Mouse (Mus musculus) forebrain, embryonic 15.5 days (tissue): ENCODE results near the gene Pygo2. TPM values are rescaled to one million over a fixed set of nuclear protein-coding genes. Genes with fewer than 3 reads are reported as not detected.

ENCODE experiments used
- ATAC-seq: fragments of 200-750 bp; cut with Nextera tagmentation; replicated peaks from 2 replicates; pipeline ENCODE4 v1.8.0; 2017; ENCODE audit warnings: mild to moderate bottlenecking, moderate TSS enrichment, moderate library complexity
- H3K27ac ChIP-seq: fragments of 300-500 bp; sonication (generic); replicated peaks from 2 replicates; pipeline ENCODE4 v1.5.1; 2015; ENCODE audit warnings: mild to moderate bottlenecking, inconsistent platforms
- H3K27me3 ChIP-seq: fragments of 300-500 bp; sonication (generic); 2 replicates; pipeline ENCODE4 v1.6.1; 2015; ENCODE audit warnings: inconsistent platforms
- H3K36me3 ChIP-seq: fragments of 300-500 bp; sonication (generic); 2 replicates; pipeline ENCODE4 v1.6.1; 2015; ENCODE audit warnings: mild to moderate bottlenecking, inconsistent platforms
- H3K4me1 ChIP-seq: fragments of 300-500 bp; sonication (generic); 2 replicates; pipeline ENCODE4 v1.6.1; 2015; ENCODE audit warnings: inconsistent platforms
- H3K4me2 ChIP-seq: fragments of 300-500 bp; sonication (generic); replicated peaks from 2 replicates; pipeline ENCODE4 v1.6.1; 2015; ENCODE audit warnings: mild to moderate bottlenecking, inconsistent platforms
- H3K4me3 ChIP-seq: fragments of 300-500 bp; sonication (generic); 2 replicates; pipeline ENCODE4 v1.5.1; 2015; ENCODE audit warnings: mild to moderate bottlenecking, inconsistent platforms
- H3K9ac ChIP-seq: fragments of 300-500 bp; sonication (generic); replicated peaks from 2 replicates; pipeline ENCODE4 v1.6.1; 2015; ENCODE audit warnings: mild to moderate bottlenecking, inconsistent platforms
- H3K9me3 ChIP-seq: fragments of 300-500 bp; sonication (generic); 2 replicates; pipeline ENCODE4 v1.6.1; 2016; ENCODE audit warnings: inconsistent platforms
- WGBS: fragments of 180-500 bp; shearing (Covaris S2); methylation state at CpG from one replicate; pipeline ENCODE4 v1.1.7; 2015; ENCODE audit warnings: mixed read lengths; 5-methylcytosine and 5-hydroxymethylcytosine counted together
- polyA plus RNA-seq: library from polyadenylated mRNA; unstranded; fragments of >200 nt; fragmentation: Nextera tagmentation; extraction: Ambion mirVana; gene quantifications from 2 replicates; pipeline ENCODE4 v1.2.1, GENCODE M21; 2015

The Pygo2 gene
- polyA plus RNA-seq, 1 experiment from 2014 or later: 41.5 TPM

DNA sequence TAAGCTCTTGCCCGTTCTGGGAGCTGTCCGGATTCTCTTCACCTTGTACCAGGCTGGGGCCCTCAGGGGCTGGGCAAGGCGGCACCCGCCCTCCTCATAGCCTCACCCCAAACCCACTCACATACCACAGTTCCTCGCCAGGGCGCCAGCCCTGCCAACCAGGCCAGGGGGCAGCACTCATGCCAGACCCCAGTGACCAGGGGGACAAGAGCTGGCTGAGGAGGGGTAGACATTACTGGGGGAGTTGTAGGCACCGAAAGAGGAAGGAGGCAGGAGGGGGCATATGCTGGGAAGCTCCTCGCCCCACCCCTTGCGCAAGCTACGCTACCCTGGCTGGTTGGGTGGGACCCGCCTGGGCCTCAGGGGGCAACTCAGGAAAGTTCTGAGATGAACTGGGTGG, 42.4 kb upstream of the Pygo2 start:
- no peak overlapping the region for H3K9ac ChIP-seq
- WGBS: 78% methylated on average over 11 of the region's 11 CpGs
- no peak; the same call in 1 of the 2 replicates for ATAC-seq

DNA sequence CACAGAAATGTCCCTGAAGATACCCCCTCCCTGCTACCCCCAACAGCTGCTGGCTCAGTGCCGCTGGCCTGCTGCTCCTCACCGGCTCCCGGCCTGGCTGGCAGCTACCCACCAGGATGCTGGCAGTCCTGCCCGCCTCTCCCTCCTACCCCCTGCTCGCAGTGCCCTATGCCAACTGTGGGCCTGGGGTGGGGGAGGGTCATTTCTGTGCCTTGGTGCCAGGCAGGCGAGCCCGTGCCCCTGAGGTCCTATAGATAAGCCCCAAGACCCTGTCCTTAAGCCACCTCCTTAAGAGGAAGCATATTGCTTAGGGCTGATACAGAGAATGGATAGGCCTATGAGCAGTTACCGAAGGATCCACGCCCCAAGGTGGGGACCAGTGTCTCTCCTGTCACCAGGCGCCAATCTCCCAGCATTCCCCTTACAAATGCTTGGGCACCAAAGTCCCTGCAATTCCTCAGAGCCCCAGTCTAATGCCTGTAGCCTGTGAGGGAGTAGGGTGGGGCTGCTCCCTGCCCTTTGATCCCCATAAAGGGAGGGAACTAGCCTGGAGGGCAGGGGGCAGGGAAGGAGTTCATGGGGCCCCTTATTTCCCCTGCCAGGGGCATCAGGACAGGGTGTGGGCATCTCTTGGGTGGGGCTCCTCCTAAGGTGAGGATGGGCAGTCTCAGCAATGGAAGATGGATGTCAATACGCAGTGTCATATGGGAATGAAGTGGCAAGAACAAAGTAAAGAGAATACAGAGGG, 41.7 kb upstream of the Pygo2 start:
- no peaks in the 10 kb centered on the region; the same call in 1 of the 2 replicates for H3K27me3 ChIP-seq
- H3K4me2 ChIP-seq: no peak overlapping the region
- peak; percentile 23; the same call in 1 of the 2 replicates for ATAC-seq
- no peaks in the 10 kb centered on the region for H3K9me3 ChIP-seq
- no peak overlapping the region for H3K9ac ChIP-seq
- H3K27ac ChIP-seq: no peak overlapping the region
- H3K4me3 ChIP-seq: no peak overlapping the region
- WGBS: 59% methylated on average over 11 of the region's 11 CpGs
- H3K4me1 ChIP-seq: peaks cover 41% of the 10 kb centered on the region
- no peaks in the 10 kb centered on the region for H3K36me3 ChIP-seq

More for the DNA sequence above, 42.4 kb upstream of the Pygo2 start:
- H3K27me3 ChIP-seq: no peaks in the 10 kb centered on the region; the same call in 1 of the 2 replicates
- H3K4me3 ChIP-seq: no peak overlapping the region
- H3K36me3 ChIP-seq: no peaks in the 10 kb centered on the region
- H3K4me1 ChIP-seq: peaks cover 36% of the 10 kb centered on the region
- H3K9me3 ChIP-seq: no peaks in the 10 kb centered on the region
- no peak overlapping the region for H3K27ac ChIP-seq
- H3K4me2 ChIP-seq: no peak overlapping the region

DNA sequence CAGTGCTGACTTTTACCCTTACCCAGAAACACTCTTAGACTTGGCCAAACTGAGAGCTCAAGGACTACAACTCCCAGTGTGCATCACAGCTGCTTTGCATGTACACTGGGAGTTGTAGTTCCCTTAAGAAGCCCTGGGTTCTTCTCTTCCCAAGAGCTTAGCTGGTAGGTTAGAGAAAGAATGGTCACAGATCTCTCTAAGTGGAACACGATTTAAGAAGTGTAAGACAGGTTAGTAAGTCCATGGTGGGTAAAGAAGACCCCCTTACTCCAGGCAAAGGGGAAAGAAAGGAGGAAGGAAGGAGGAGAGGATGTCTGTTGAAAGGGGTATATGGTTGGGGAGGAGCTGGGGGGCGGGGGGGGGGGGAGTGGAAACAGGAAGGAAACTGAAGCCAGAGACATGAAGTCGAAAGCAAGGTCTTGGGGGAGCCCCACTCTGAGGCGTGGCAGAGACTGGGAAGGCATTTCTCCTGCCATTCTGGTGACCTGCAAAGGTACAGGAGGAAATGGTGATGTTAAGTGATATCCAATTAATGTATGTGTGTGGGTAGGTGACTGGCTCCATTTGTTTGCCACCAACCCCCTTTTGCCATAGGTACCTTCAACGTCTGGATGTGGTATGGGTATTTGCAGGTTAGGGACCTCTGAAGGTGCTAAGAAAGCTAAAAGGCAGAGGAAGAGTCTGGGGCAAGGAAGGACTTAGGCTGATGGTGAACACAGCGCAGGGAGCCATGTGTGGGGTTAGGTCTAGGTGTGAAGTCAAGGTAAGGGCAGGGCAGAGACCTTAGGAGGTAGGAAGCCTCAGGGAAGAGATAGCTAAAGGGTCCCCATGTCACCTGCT, 40.9 kb upstream of the Pygo2 start:
- no peaks in the 10 kb centered on the region for H3K36me3 ChIP-seq
- 74% methylated on average over 5 of the region's 6 CpGs for WGBS
- H3K4me2 ChIP-seq: no peak overlapping the region
- no peak overlapping the region for H3K27ac ChIP-seq
- no peaks in the 10 kb centered on the region for H3K9me3 ChIP-seq
- H3K9ac ChIP-seq: no peak overlapping the region
- peak; percentile 47 for ATAC-seq
- no peak overlapping the region for H3K4me3 ChIP-seq
- no peaks in the 10 kb centered on the region; the same call in 1 of the 2 replicates for H3K27me3 ChIP-seq
- peaks cover 47% of the 10 kb centered on the region for H3K4me1 ChIP-seq

- ATAC-seq: no peak
- WGBS: 38% methylated on average over 5 of the region's 5 CpGs
- Histone ChIP-seq H3K4me2 (no peak overlapping the region), H3K4me1 (peaks cover 57% of the 10 kb centered on the region), H3K9me3 (no peaks in the 10 kb centered on the region), H3K36me3 (no peaks in the 10 kb centered on the region), H3K9ac (no peak overlapping the region), H3K4me3 (no peak overlapping the region), H3K27ac (no peak overlapping the region), H3K27me3 (no peaks in the 10 kb centered on the region; the same call in 1 of the 2 replicates)
Measured at GRCm38 (mm10) chr3:89390111-89390515, 39.9 kb upstream of the Pygo2 start.

- 8% methylated on average over 16 of the region's 19 CpGs for WGBS
- H3K27ac ChIP-seq: no peak overlapping the region
- H3K9ac ChIP-seq: 0 out of 2 replicates have a peak overlapping the region, but pooled peaks have one; percentile 48
- ATAC-seq: no peak
- peaks cover 64% of the 10 kb centered on the region for H3K4me1 ChIP-seq
- peaks cover 2% of the 10 kb centered on the region; the same call in 1 of the 2 replicates for H3K27me3 ChIP-seq
- no peaks in the 10 kb centered on the region for H3K9me3 ChIP-seq
- peak overlapping the region; percentile 94 for H3K4me2 ChIP-seq
- H3K36me3 ChIP-seq: no peaks in the 10 kb centered on the region
- peak overlapping the region; percentile 46 for H3K4me3 ChIP-seq
Measured at GRCm38 (mm10) chr3:89390699-89391662, 39.0 kb upstream of the Pygo2 start.

- ATAC-seq: no peak
Measured at GRCm38 (mm10) chr3:89391663-89392511, 38.1 kb upstream of the Pygo2 start.

DNA sequence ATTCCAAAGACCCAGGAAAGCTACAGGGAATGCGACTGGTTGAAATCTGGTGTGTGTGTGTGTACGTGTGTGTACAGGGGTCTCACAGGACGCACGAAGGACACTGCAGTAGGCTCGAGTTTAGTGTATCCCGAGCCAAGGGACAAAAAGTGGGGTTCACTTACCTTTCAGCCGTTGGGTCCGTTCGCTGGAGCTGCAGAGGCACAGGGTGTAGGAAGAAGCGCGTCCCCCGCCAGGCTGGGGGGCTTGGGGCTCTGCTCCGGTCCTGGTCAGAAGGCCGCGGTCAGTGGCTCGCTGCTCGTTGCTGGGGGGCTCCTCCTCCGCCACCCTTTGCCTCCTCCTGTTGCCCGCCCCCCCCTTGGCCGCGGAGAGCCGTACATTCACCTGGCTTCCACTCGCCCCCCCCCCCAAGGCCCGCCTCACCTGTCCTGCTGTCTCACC, 37.1 kb upstream of the Pygo2 start:
- H3K4me1 ChIP-seq: peaks cover 68% of the 10 kb centered on the region
- H3K4me2 ChIP-seq: peak overlapping the region; percentile 94
- under 1% methylated on average over 21 of the region's 24 CpGs for WGBS
- H3K4me3 ChIP-seq: peak overlapping the region; percentile 46
- H3K9me3 ChIP-seq: no peaks in the 10 kb centered on the region
- peaks cover 5% of the 10 kb centered on the region; the same call in 1 of the 2 replicates for H3K27me3 ChIP-seq
- 0 out of 2 replicates have a peak overlapping the region, but pooled peaks have one; percentile 48 for H3K9ac ChIP-seq
- H3K36me3 ChIP-seq: no peaks in the 10 kb centered on the region
- H3K27ac ChIP-seq: no peak overlapping the region
- no peak for ATAC-seq

More at GRCm38 (mm10) chr3:89391663-89392511, 38.1 kb upstream of the Pygo2 start:
- Histone ChIP-seq H3K36me3 (no peaks in the 10 kb centered on the region), H3K4me2 (peak overlapping the region; percentile 94), H3K27ac (no peak overlapping the region), H3K9ac (peak overlapping the region; percentile 48), H3K4me3 (peak overlapping the region; percentile 46), H3K4me1 (peaks cover 72% of the 10 kb centered on the region), H3K9me3 (no peaks in the 10 kb centered on the region), H3K27me3 (peaks cover 5% of the 10 kb centered on the region; the same call in 1 of the 2 replicates)
- WGBS: 1% methylated on average over 55 of the region's 56 CpGs

DNA sequence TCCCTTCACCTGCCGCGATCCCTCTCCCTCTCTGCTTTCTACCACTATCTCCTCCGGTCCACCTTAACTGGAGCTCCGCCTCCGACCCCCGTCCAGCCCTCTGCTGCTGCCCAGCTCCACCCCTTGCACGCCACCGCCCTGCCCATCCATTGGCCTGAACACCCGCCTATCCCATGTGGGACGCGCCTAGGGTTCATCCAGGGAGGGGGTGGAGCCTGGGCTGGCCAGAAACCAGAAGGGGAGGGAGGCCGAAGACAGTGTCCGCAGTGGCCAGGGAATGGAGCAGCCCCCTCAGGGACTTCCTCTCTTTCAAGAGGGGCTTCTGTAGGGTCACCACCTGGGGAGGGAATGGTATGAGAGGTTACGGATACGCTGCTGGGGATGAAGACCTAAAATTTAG, 36.4 kb upstream of the Pygo2 start:
- no peaks in the 10 kb centered on the region for H3K36me3 ChIP-seq
- WGBS: 0% methylated on average over 15 of the region's 15 CpGs
- peak; percentile 92 for ATAC-seq
- peaks cover 5% of the 10 kb centered on the region; the same call in 1 of the 2 replicates for H3K27me3 ChIP-seq
- H3K4me1 ChIP-seq: peaks cover 61% of the 10 kb centered on the region
- no peaks in the 10 kb centered on the region for H3K9me3 ChIP-seq
- H3K4me3 ChIP-seq: peak overlapping the region; percentile 46
- H3K9ac ChIP-seq: peak overlapping the region; percentile 42
- H3K4me2 ChIP-seq: peak overlapping the region; percentile 94
- peak overlapping the region; percentile 64 for H3K27ac ChIP-seq

DNA sequence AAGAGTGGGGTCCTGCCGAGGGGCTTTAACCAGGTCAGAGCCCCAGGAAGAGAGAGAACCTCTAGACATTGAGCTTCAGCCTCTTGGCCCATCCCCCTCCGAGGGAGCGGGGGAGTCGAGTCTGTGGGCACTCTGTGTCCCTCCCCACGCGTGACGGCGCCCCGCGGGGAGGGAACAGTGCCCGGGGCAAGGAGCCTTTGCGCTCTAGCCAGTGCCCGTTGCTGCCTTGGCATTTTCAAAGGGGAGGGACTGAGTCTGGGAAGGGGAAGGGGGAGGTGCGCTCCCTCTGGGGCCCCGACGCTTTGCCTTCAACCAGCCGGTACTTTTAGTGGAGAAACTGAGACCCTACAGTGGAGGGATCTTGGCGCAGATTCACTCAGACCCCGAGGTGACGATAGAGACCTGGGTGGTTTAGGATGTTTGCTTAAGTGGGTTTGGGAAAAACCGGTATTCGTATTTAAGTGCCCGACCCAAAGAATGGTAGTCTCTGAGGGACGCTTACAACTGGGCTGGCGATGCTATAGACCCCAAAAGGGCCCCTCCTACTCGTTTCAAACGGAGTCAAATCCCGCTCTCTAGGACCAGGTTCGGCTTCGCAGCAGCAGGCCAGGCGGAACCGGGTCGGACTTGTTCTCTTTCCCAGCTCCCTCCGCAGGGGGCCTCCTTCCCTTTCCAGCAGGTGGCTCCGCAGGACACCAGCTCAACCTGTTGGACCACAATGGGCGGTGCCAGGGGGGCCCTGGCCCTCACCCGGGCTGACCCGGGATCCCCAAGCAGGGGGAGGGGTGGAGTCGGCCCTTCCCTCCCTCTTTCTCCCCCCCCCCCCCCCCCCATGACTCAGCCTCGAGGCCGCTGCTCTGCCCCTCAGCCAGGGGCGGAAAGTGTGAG, 35.8 kb upstream of the Pygo2 start, which contains the start of gene Zbtb7b:
TSS of gene Zbtb7b (minus strand) at position 771 of the 888 bp plus-strand sequence.
- Histone ChIP-seq H3K4me3 (peak within 1 kb of the TSS; percentile 46), H3K4me2 (peak within 1 kb of the TSS; percentile 94), H3K9me3 (no peaks in the 10 kb centered on the region), H3K27ac (peak within 1 kb of the TSS; percentile 64), H3K36me3 (no peaks in the 10 kb centered on the region), H3K9ac (peak within 1 kb of the TSS; percentile 42), H3K4me1 (peaks cover 61% of the 10 kb centered on the region), H3K27me3 (peaks cover 5% of the 10 kb centered on the region; the same call in 1 of the 2 replicates)
- ATAC-seq: peak; percentile 45
- 0% methylated on average over 39 of the region's 42 CpGs for WGBS

- H3K36me3 ChIP-seq: 0 out of 2 replicates have a peak, but pooled peaks cover 1% of the 10 kb centered on the region
- H3K4me3 ChIP-seq: peak overlapping the region; percentile 46
- H3K4me1 ChIP-seq: peaks cover 61% of the 10 kb centered on the region
- no peak overlapping the region for H3K27ac ChIP-seq
- WGBS: under 1% methylated on average over 11 of the region's 12 CpGs
- no peaks in the 10 kb centered on the region for H3K9me3 ChIP-seq
- peak overlapping the region; percentile 94 for H3K4me2 ChIP-seq
- ATAC-seq: no peak
- H3K27me3 ChIP-seq: peaks cover 5% of the 10 kb centered on the region; the same call in 1 of the 2 replicates
- H3K9ac ChIP-seq: 0 out of 2 replicates have a peak overlapping the region, but pooled peaks have one; percentile 5
Measured at GRCm38 (mm10) chr3:89394894-89395256, 35.1 kb upstream of the Pygo2 start.
